Mouse (Mus musculus): ENCODE measurements at regions not wholly inside any gene's neighbourhood (a gene's known extent, or its start where the extent isn't known, plus 50 kb on each side); places are given as distances from the start of the nearest gene placed in this dataset.

- TF ChIP-seq POLR2A (IDR thresholded peaks at IDR 0.05; ENCODE audit: insufficient read length, low read depth) (no peak), USF1 (IDR thresholded peaks at IDR 0.05; ENCODE audit: low read depth) (no peak), MYOG (IDR thresholded peaks at IDR 0.05; ENCODE audit: control insufficient read depth in 1 of 3, insufficient read depth in 1 of 3, insufficient read length in 2 of 3, low read depth in 2 of 3) (no peak), E2F4 (IDR thresholded peaks at IDR 0.05; ENCODE audit: insufficient read depth) (no peak), SRF (IDR thresholded peaks at IDR 0.05; ENCODE audit: control insufficient read depth, insufficient read length, low read depth) (no peak), POLR2AphosphoS2 (IDR thresholded peaks at IDR 0.05; ENCODE audit: insufficient read length, low read depth) (no peak)
These were observed 343.2 kb downstream of the Nuak1 start for GRCm38 (mm10) chr10:84097196-84097595.
